Mouse (Mus musculus) cortical plate, adult 2 months (tissue): ENCODE data around the gene Fxyd7.

Source experiments
- CTCF ChIP-seq: fragments of 200-500 bp; IDR thresholded peaks from 2 replicates; pipeline ENCODE4 v1.5.1; 2011; ENCODE audit warnings: mild to moderate bottlenecking, control low read depth, low read length; ENCODE audit not compliant: insufficient read depth; ENCODE audit errors: extremely low read depth
- POLR2A ChIP-seq: fragments of 200-500 bp; IDR thresholded peaks from 2 replicates; pipeline ENCODE4 v1.6.1; 2011; ENCODE audit warnings: mild to moderate bottlenecking, low read length, control low read depth; ENCODE audit not compliant: insufficient read depth; ENCODE audit errors: extremely low read depth

DNA sequence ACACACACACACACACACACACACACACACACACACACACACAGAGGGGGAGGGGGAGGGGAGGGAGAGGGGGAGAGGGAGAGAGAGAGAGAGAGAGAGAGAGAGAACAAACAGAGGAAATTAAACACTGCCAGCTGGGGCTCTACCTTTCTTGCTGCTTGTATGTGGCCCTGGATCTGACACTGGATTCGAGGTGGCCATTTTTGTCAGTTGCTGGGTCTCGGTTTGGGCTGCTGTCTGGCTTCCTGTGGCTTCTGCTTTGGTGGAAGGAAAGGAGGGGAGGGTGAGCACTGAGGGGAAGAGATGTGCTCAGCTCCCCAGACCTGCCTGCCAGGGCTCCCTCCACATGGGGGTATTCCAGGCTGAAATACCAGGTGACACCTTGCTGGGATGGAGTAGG is 13.6 kb downstream of the Fxyd7 start:
- TF ChIP-seq CTCF: no peak
- no peak for TF ChIP-seq POLR2A
